Mouse (Mus musculus): ENCODE results near the gene Adam15.

The Adam15 gene

DNA sequence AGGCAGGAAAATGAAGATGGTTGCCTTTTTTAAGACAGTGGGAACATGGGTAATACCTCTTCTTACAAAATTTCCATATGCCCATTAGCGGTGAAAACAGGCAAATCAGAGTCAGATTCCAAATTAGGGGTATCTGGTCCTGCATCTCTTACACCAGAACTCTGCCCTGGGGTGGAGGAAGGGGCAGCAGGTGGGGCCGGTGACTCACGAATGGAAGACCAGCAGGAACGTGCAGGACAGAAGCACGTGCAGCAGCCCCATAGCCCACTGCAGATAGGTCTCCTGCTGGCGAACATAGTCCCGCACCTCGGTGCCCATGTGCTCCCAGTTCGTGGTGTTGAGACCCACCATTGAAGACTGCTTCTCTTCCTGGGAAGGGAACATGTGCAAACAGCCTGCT, 6.2 kb upstream of the Adam15 start:
- in situ Hi-C loops (cut with MboI; ENCODE audit: unreplicated experiment in 2 of 2) = no loop called here

DNA sequence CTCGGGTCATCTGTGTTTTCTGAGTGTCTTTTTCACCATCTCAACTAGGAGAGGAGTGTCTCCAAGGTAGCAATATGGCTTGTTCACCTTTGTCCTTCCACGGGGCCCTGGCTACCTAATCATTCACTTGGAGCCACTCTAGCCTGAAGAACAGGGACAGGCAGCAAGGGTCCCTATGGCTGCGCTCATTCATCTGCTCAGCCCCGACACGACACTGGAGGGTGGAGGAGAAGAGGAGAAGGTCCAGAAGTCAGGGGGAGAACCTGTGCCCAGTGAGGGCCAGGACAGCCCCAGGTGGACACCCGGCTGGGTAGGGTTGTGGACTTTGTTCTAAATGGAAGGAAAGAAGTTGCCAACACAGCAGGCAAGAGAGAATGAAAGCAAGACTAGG, 5.7 kb upstream of the Adam15 start:
- in situ Hi-C loops (cut with MboI; ENCODE audit: unreplicated experiment in 2 of 2) = no loop called here

DNA sequence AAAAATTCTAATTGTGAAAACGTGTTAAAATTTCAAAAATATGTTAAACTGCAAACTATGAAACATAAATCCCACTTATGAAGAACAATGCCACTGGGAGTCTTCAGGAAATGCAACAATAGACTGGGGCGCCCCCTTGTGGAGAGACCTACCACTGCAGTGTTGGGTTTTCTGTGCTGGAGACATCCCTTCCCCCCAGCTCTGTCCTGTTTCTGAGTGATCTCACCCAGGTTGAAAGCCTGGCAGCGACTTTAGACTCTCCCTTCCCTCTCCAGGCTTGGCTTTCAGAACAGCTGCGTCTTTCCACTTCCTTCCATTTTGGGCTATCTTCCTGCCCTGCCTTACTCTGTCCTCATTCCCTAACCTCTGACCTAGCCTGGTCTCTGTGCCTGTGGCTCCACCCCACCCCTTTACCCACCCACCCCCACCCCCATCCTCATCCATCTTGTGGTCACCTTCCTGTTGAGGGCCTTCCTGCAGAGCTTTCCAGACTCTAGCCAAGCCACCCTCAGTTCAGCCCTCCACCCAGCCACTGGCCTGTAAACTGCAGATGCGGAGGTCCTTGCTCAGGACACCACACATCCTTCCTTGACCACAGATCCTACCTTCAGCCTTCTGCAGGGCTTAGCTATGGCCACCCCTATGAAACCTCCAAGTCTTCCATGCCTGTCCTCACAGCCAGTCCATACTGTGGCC, 5.2 kb upstream of the Adam15 start:
- in situ Hi-C loops (cut with MboI; ENCODE audit: unreplicated experiment in 2 of 2) = no loop called here

DNA sequence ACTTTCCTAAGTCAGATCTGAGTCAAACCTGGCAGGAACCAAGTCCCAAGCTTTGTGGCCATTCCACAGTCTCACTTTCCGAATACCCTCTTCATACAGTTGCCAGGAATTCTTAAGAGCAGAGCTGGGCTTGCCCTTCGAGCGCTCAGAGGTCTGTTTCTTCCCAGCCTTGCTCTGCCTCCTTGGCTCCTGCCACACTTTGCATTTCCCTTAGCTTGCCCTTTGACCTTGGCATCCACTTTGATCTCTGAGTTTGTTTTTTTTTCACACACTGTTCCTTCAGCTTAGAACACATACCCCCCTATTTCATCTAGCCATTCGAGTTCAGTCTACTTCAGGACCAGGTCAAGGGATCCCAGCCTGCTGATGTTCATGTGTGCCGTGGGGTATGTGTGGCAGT, 1.5 kb upstream of the Adam15 start:
- in situ Hi-C loops (cut with MboI; ENCODE audit: unreplicated experiment in 2 of 2) = no loop called here

DNA sequence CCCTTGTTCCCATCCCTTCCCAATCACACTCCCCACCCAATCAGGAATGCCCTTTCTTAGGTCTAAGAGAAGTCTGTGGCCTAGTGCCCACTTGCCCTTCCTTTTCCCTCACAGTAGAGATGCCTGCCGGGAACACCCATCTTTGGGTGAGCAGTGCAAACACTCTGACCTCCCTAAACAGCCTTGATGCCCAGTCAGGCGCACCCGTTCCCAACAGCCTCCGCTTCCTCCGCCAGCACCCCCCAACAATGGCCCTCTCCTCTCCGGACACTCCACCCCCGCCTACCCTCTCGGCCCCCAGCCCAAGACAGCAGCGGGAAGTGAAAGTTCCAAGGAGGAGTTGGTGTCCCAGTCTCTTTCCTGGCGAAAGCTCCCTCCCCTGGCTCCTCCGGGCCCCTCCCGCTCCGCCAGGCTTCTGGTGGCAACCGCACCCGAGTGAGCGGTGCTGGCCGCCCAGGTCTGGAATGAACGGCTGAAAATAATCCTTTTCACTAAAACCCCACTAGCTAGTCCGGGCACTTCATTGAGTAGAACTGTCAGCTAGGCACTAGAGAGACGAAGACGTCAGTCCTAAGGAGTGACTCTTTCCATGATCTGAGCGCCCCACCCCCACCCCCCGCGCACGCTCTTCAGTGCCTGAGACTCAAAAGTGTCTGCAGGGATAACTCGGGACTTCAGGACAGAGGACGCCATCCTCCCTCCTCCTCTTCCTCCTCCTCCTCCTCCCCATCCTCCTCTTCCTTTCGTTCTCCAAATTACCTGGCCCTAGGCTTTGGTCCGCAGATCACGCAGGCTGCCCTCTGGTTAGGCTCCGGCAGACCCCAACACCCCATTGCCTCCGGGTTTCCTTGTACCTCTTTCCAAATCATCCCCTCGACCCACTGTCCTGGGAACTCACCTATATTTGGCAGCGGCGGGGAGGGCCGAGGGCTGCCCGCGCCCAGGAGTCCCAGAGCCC, 606 bp downstream of the Adam15 start:
- in situ Hi-C loops (cut with MboI; ENCODE audit: unreplicated experiment in 2 of 2) = loop anchor here (25.0 kb wide), 2 partner anchors 413 to 513 kb away; partner anchors contain the start of genes Chrnb2 (in 2 of the 2) and Ube2q1 (in 2 of the 2)

DNA sequence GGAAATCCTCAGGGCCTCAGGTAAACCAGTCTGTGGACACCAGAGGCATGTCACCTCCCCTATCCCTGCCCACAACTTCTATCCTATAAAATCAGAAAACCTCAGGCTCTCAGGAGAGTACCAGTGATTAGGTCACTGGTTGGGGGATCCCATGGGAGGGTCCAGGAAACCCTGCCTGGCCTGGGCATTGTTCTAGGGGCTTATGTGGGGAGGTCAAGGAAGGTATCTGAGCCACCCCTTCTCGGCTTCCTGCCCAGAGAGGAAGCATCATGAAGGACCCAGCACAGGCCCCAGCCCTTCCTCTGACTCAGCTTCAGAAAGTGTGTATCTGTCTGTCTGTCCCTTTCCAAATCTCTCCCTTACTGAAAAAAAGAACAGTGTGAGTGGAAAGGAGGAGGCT, 1.9 kb downstream of the Adam15 start:
- in situ Hi-C loops (cut with MboI; ENCODE audit: unreplicated experiment in 2 of 2) = loop anchor here (25.0 kb wide), 2 partner anchors 414 to 514 kb away; partner anchors contain the start of genes Chrnb2 (in 2 of the 2) and Ube2q1 (in 2 of the 2)

DNA sequence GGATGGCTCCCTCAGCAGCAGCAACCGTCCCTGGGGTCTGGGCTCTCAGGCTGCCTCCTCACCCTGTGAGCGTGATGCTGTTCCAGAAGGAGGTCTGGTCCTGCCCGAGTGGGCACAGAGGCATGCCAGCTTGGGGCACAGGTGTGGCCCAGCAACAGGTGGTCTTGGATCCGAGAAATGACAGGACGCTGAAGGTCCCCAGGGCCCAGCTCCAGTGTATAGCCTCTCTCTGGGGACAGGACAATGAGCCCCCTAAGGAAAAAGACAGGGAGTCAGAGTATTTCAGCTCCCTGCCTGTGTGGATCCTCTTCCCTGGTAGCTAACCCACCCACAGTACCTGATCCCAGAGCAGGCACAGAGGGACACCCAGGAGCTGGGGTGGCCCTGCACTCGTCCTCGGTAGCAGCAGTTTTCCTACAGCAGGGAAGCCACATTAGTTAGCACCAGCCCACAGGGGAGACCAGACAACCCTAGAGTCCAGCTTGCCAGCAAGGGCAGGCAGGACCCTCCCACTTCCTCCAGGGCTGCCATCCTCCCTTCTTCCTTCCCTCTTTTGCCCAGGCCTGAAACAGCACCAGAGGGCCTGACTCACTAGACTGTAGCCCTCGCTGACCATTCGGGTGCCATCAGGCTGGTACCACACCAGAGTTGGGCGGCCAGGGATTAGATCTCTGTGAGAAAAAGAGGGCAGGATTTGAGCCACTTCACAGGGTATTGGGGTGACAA, 2.8 kb downstream of the Adam15 start:
- in situ Hi-C loops (cut with MboI; ENCODE audit: unreplicated experiment in 2 of 2) = loop anchor here (25.0 kb wide), 2 partner anchors 415 to 515 kb away; partner anchors contain the start of genes Chrnb2 (in 2 of the 2) and Ube2q1 (in 2 of the 2)

DNA sequence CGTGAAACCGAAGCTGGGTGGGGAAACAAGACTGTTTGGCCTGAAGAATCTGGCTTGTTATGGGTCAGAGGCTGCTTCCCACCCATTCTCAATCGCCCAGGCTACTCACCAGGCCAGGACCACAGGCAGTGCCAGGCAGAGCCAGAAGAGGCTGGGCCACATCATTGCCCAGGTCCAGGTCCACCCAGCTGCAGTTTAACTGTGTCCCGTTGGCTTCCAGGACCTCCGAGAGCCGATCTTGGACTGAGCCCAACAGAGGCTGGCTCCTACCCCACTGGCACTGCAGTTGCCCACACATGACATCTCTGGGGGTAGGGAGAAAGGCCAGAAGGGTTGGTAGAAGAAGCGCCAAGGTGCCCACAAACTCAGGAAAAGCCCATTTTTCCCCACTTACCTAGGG, 6.5 kb downstream of the Adam15 start:
- in situ Hi-C loops (cut with MboI; ENCODE audit: unreplicated experiment in 2 of 2) = loop anchor here (5.0 to 25.0 kb wide), 3 partner anchors 139 to 519 kb away; partner anchors contain the start of genes Chrnb2 (in 2 of the 2) and Ube2q1 (in 2 of the 2)

DNA sequence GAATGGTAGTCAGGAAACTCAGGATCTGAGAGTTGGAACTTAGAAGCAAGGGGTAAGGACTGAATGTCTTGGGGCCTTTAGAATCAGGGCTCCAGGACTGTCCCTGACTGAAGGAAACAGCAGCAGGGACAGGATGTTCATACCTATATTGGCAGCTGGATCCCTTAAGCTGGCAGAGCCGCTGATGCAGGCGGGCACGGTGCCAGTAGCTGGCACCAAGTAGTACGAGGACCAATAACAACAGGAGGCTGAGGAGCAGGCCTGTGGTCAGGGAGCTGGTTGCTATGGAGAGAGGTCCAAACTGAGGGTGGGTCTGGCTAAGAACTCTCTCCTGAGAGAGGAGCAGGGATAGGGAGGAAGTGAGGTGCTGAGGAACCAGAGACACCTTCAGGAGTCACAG, 8.0 kb downstream of the Adam15 start:
- in situ Hi-C loops (cut with MboI; ENCODE audit: unreplicated experiment in 2 of 2) = loop anchor here (5.0 to 25.0 kb wide), 3 partner anchors 141 to 521 kb away; partner anchors contain the start of genes Chrnb2 (in 2 of the 2) and Ube2q1 (in 2 of the 2)

DNA sequence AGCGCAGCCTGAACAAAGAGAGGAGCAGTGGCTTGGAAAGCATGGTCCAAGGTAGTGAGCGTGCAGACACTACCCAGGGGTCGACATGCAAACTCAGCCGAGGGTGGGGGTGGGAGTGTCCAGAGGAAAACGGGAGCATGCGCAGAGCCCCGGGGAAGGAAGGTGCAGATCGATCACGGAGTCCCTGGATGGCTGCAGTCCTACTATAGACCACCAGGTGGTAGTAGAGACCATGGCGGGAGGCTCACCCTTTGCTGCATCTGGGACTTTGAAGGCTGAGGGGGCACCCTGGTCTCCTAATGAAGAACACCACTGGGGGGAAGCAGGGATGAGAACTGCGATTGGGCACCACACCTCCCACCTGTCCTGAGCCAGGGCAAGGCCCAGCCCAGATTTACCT, 9.3 kb downstream of the Adam15 start:
- in situ Hi-C loops (cut with MboI; ENCODE audit: unreplicated experiment in 2 of 2) = loop anchor here (5.0 to 25.0 kb wide), 3 partner anchors 142 to 522 kb away; partner anchors contain the start of genes Chrnb2 (in 2 of the 2) and Ube2q1 (in 2 of the 2)

DNA sequence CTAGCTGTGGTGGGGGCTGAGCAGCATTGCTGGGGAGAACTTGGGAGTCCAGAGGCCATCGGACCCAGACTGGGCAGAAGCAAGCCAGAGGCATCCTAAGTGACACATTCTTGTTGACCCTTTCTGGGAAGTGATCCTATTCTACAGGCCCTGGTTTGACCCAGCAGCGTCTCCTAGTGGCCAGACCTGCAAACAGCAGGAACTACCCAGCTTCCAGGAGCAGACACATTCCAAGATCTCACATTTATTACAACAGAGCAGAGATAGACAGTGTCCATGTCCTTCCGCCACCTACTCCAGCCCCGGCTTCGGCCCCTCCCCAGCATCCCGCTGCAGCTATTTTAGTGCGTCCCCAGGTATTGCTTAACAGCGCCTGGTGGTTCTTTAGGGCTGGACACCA, 10.4 kb downstream of the Adam15 start:
- in situ Hi-C loops (cut with MboI; ENCODE audit: unreplicated experiment in 2 of 2) = loop anchor here (5.0 to 25.0 kb wide), 3 partner anchors 143 to 523 kb away; partner anchors contain the start of genes Chrnb2 (in 2 of the 2) and Ube2q1 (in 2 of the 2)

DNA sequence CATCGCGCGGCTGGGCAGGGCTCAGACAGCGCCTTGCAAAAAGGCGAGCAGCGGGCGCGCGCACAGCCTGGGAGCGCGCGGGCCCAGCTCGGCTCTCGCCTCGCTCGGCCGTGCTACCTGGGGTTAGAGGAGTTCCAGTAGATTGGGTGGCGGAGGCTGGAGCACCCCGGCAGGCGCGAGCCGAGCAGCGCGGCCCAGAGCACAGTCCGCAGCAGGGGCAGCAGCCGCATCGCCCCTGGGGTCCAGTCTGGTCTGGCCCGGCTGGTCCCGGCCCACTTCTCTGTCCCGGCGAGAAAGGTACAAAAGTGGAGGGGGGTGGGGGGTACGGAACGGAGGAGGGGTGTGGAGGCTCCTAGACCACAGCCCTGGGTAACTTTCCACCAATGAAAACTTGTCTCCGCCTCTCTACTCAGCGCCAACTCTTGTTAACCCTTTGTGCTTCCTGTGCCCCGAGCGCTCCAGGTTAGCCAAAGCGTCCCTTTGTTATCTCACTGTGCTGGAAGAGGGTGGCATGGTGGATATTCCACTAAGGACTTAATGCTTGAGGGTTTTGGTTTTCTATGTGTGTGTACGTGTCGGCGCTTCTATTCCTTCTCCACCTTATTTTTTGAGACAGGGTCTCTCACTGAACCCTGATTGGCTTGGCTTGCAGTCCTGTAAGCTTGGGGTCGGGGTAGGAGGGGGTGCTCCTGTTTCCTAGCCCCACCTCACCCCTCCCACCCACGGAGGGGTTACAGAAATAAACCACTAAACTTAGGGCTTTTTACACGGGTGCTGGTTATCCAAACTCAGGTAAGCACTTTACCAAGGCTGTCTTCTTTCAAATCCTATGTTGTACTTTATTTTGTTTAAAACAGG, 11.8 kb downstream of the Adam15 start, which contains the start of gene Efna4:
Gene Efna4 (minus strand): TSS at position 308 of the 858 bp plus-strand sequence.
- in situ Hi-C loops (cut with MboI; ENCODE audit: unreplicated experiment in 2 of 2) = loop anchor here (5.0 to 25.0 kb wide), 3 partner anchors 144 to 524 kb away; partner anchors contain the start of genes Chrnb2 (in 2 of the 2) and Ube2q1 (in 2 of the 2)

DNA sequence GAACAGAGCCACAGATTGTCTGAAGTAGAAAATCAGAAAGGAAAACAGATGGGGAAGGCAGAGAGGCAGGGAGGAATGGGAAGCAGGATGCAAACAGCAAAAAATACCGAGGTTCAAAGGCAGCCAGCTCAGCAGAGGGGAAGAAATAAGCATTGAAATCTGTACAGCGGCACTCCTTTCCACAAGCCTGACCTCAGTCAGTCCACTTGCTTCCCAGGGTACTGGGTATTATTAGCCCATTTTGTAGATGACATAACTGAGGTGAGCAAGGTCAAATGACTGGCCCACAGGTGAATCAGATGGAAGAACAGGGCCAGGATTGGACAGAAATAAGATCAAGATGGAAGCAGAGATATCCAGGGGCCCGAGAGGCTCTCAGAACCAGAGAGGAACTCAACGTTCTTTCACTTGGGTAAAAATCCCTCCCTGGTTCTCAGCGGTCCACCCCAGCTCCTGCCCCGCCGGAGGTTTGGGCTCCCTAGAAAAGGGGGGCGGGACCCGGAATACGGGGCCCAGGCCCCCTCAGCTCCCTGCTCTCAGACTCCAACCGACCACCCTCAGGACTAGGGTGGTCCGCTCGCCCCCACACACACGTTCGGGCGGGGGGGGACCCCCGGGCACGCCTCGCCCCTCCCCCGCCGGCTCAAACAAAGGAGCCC, 12.6 kb downstream of the Adam15 start:
- in situ Hi-C loops (cut with MboI; ENCODE audit: unreplicated experiment in 2 of 2) = loop anchor here (5.0 to 25.0 kb wide), 3 partner anchors 145 to 525 kb away; partner anchors contain the start of genes Chrnb2 (in 2 of the 2) and Ube2q1 (in 2 of the 2)

DNA sequence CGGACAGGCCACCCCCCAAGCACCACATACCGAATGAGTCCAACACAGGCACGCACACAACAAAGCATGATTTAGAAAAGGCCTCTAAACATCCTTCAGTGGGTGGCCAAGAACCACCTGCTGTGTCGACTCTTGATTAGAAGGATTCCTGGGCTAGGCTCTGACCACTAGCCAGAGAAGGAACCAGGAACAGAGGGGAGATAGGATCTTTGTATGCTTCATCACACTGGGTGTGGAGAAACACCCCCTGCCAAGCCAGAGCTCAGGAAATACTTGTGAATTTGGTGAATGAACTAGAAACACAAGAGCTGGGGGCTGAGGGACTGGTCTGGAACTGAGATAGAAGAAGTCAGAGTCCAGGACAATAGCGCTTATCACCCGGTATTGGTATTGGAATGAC, 13.3 kb downstream of the Adam15 start:
- in situ Hi-C loops (cut with MboI; ENCODE audit: unreplicated experiment in 2 of 2) = loop anchor here (5.0 to 25.0 kb wide), 3 partner anchors 146 to 526 kb away; partner anchors contain the start of genes Chrnb2 (in 2 of the 2) and Ube2q1 (in 2 of the 2)

DNA sequence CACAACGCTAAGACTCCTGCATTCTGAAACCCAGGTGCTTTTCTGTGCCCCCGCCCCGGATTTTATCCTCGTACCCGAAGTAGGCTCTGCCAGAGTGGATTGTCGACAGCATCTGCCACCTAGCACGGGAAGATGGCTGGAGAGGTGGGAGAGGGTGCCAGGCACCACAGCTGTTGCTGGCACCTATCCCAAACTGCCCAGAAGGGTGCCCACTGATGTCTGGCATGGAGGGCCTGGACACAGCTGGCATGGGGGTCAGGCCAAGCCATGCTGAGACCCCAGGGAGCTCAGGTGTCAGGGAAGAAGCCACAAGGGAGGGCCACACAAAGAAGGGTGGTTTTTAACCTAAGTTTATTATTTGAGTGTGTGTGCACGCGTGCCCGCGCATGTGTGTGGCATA, 16.7 kb downstream of the Adam15 start:
- in situ Hi-C loops (cut with MboI; ENCODE audit: unreplicated experiment in 2 of 2) = loop anchor here (25.0 kb wide), 2 partner anchors 429 to 529 kb away; partner anchors contain the start of genes Chrnb2 (in 2 of the 2) and Ube2q1 (in 2 of the 2)

DNA sequence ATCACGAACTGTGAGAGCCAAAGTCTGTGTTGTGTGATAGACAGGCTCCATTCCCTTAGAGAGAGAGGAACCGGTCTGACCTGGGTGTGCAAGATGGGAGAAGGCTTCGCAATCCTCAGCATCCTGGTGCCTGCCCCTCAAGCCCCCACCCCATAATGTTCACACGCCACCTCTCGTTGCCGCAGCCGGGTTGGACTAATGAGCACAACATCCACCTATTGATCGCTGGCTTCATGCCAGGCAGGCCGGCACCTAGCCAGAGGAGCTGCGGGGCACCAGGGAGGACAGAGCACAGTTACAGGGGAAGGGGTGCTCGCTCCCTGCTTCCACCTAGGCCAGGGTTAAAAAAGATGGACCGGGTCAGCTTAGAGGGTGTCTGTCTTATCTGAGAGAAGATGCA, 17.3 kb downstream of the Adam15 start:
- in situ Hi-C loops (cut with MboI; ENCODE audit: unreplicated experiment in 2 of 2) = loop anchor here (25.0 kb wide), 2 partner anchors 430 to 530 kb away; partner anchors contain the start of genes Chrnb2 (in 2 of the 2) and Ube2q1 (in 2 of the 2)

DNA sequence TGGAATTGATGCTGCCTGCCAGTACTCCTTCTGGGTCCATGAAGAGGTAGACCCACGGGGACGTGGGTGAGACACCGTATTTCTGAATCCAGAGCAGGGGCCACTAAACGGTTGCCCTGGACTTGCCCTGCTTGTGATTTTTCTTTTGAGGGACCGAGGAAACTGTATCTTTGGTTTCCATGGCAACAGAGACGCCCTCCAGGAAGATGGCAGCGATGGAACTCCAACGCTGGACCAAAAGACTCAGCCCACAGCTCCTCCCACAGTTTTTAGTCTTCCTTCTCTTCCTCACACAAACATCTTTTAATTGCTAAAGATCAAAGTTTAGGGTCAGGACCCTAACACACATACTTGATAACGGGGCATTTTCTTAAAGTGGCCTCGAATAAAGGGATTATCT, 17.8 kb downstream of the Adam15 start:
- in situ Hi-C loops (cut with MboI; ENCODE audit: unreplicated experiment in 2 of 2) = loop anchor here (25.0 kb wide), 2 partner anchors 430 to 530 kb away; partner anchors contain the start of genes Chrnb2 (in 2 of the 2) and Ube2q1 (in 2 of the 2)

DNA sequence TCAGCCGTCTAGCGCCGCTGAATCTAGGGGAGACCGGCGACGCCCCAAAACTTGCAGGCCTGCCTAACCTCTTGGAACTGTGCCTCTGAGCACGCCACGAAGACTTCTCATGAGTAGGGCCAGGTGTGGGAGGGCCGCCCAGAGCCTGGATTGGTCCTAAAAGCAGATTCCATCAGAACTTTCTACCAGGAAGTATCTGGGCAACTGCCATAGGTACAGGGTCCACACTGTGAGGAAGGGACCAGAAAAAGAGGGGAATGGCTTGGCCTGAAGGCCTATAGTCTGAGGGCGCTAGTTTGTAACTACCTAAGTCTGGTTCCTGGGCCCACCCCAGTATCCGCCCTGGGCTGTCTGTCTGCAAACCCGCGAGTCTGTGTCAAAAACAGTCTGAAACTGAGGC, 18.2 kb downstream of the Adam15 start:
- in situ Hi-C loops (cut with MboI; ENCODE audit: unreplicated experiment in 2 of 2) = loop anchor here (25.0 kb wide), 2 partner anchors 431 to 531 kb away; partner anchors contain the start of genes Chrnb2 (in 2 of the 2) and Ube2q1 (in 2 of the 2)
